Mouse (Mus musculus) brain, embryonic 18.5 days (tissue): ENCODE results near the gene Fga.
A peak's percentile ranks its signal among the peaks of the same experiment; 100 is the strongest.

Experiments
- DNase-seq: peaks from one replicate; pipeline ENCODE4 v3.0.0-alpha.2; 2012; ENCODE audit warnings: low read depth, low spot score

The Fga gene

DNA sequence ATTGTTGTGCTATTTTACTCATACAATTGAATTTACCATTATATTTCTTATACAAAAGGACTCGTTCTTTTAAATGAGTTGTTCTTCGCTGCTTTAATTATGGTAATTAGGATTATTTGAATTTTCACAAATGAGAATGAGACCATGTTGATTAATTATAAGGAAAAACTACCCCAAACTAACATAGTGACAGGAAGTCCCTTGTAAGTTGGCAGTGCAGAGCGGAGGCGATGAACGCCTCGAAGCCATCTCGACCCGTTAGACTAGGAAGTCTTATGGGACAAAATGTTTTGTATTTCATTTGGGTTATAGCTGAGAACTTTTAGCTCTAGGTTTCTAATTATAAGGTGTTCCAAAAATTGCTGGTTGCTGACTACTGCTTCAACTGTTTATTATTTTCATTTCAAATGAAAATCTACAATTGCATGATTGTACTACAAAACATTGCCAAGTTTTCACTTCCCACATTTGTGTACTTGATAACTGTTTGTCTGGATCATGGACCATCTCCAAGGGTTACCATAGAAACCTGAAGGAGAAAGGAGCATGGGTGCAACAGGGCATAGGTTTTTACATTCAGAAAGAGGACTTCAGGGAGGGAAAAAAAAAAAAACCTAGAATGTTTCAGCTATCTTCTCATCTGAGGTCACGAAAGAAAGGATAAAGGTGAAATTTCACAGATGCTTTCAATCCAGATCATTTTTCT is 1.8 kb downstream of the Fga start:
- DNase-seq = peak; percentile 20

DNA sequence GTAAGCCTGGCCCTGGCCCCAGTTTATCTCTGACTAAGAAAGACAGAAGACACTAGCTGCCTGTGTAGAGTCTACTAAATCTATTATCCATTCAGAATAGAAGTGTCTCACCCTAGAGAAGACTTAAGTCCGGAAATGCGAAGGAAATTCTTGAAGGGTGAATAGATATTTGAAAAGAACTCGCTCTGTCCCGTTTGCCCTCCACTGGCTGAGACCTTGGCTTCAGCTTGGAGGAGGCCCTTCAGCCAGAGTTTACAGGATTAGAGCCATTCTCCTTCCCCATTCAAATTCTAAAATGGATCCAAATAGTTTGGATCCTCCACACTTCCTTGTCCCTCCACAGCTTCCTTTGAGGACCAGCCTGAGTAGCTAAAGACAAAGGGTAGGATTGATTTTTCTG is 4.5 kb downstream of the Fga start:
- no peak for DNase-seq

- no peak for DNase-seq
Measured at GRCm38 (mm10) chr3:83032746-83033308, 7.0 kb downstream of the Fga start.

DNA sequence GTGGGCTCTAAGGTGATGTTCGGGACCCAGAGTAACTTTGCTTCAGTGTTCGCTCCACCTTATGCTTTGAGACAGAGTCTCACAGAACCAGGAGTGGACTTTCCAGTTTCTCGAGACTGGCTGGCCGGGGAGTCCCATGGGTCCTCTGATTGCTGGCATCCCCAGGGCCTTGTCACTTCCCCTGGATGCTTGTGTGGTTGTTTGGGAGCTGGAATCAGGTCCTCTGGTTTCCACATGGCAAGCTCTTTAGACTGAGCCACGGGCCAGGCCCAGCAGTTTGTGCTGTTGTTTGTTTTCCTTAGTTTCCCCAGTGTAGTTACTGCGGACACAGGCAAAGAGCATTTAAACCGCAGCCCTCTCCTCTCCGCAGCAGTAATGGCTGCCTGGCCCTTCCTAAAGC is 7.9 kb downstream of the Fga start:
- DNase-seq = no peak

GRCm38 (mm10) chr3:83038865-83039264 is 13.0 kb downstream of the Fga start:
- DNase-seq = no peak

DNA sequence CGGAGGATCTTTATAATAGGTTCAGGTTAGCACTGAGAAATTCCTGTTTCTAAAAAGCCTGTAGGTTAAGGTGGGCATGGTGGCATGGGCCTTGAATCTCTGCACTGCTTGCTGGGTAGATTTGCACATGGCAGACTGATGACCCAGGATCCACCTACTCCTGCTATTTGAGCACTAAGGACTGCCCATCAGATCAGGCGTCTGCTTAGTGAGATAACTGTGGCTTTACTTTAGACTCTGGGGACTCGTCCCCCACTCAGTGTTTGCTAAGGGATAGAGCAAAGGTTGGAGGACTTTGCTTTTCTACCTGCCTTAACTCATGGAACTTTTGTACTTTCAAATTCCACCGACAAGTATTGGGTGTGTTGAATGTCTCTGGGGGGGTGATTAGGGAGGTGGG is 13.8 kb downstream of the Fga start:
- no peak for DNase-seq

DNA sequence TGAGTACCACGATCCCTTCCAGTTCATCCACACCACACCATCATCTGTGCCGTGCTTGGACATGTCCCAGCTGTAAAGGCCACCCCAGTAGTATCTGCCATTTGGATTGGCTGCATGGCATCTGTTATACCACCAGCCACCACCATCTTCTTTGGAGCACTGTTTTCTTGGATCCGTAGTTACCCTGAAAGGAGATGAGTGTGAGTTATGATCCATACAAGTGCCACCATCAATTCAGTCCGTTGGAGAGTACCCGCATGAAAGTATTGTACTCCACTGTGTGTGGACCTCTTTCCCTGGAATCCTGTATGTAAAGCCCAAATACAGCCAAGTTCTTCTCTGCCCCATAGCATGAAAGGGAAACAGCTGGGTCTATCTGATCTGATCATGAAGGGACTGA is 16.6 kb downstream of the Fga start:
- DNase-seq = no peak

DNA sequence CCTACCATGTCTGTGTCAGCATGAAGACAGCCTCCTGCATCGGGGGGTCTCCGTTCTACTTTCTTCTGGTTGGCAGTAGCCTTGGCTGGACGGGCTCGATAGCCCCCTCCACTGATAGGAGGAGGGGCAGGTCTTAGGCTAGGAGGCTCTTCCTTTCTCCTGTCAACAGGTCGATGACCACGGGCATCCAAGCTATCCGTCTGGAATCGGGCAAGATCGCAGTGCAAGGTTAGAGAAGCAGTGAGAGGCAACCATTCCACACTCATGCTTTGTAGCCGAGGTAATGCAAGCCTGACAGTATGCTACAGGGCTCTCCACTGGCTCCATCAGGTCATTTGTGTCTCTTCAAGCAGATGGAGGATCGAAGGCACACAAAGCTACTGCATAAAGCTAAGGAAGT is 20.8 kb downstream of the Fga start:
- DNase-seq = no peak

- DNase-seq = no peak
Measured at GRCm38 (mm10) chr3:83049680-83050079, 23.8 kb downstream of the Fga start, which contains the start of gene Fgb. Gene Fgb (minus strand): TSS chr3:83049863.

GRCm38 (mm10) chr3:83050661-83051060 is 24.8 kb downstream of the Fga start:
- no peak for DNase-seq

DNA sequence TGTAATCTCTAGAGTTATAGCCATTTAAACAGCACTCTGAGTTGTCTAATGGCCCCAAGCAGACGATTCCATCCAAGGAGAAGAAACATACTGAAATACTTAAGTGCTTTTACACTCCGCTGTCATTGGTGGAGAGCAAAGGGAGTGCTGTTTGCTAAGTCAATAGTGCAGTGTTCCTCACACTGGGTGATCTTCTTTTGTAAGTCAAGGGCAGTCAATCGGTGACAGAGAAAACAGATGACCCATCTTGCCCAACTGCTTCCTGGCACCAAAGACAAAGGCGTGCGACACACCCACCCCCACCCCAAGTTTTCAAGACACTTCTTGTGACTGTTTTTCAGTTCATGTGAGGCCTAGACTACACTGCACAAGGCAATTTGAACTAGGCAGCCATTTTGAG is 26.2 kb downstream of the Fga start:
- DNase-seq = no peak

GRCm38 (mm10) chr3:83053126-83053525 is 27.2 kb downstream of the Fga start:
- DNase-seq = no peak

GRCm38 (mm10) chr3:83053758-83054157 is 27.9 kb downstream of the Fga start:
- peak; percentile 18 for DNase-seq

GRCm38 (mm10) chr3:83054759-83055158 is 28.9 kb downstream of the Fga start:
- no peak for DNase-seq

- peak; percentile 94 for DNase-seq
Measured at GRCm38 (mm10) chr3:83055281-83056038, 29.6 kb downstream of the Fga start, which contains the start of gene Plrg1. Gene Plrg1 (plus strand): TSS chr3:83055522.

- no peak for DNase-seq
Measured at GRCm38 (mm10) chr3:83057046-83057445, 31.2 kb downstream of the Fga start.

DNA sequence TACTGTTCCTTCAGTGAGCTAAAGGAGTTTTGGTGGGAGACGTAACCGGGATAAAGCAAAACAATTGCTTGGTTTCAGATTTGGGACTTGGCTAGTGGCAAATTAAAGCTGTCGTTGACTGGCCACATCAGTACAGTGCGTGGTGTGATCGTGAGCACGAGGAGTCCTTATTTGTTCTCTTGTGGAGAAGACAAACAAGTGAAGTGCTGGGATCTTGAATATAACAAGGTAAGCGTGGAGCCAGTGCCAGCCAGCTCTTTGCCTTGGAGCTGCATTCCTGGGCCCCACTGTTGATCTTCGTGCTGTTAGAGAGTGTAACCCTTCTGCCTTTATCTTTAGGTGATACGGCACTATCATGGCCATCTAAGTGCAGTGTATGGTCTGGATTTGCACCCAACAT is 42.0 kb downstream of the Fga start:
- DNase-seq = no peak

GRCm38 (mm10) chr3:83068869-83069268 is 43.0 kb downstream of the Fga start:
- DNase-seq = no peak

DNA sequence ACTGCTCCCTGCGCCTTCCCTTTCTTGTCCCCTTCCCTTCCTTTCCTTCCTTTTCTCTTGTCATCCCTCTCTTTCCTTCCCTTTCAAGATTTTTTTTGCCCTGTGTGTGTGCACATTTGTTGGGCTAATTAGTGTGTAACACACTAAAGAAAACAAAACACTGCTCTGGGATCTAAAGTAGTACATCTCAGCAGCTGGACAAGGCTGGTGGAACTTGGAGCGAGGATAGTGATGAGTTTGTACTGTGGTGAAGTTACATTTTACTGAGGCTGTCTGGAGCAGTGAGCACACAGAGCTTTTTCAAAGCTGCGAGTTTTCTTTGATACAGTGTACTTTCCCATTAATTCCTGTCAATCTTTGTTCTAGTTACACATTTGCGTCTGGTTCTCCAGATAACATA is 44.4 kb downstream of the Fga start:
- DNase-seq = no peak

GRCm38 (mm10) chr3:83076563-83076962 is 50.7 kb downstream of the Fga start:
- DNase-seq = no peak

- no peak for DNase-seq
Measured at GRCm38 (mm10) chr3:83080567-83081055, 54.7 kb downstream of the Fga start.
